Mouse (Mus musculus) heart, adult 2 months (tissue): ENCODE measurements around the gene Mc3r.

ENCODE experiments used
- CTCF ChIP-seq: fragments of 200-600 bp; IDR thresholded peaks from 2 replicates; pipeline ENCODE4 v1.8.1; 2022; ENCODE audit warnings: antibody characterized with exemption, mild to moderate bottlenecking, moderate library complexity
- EP300 ChIP-seq: fragments of 200-500 bp; IDR thresholded peaks from 2 replicates; pipeline ENCODE4 v1.6.1; 2011; ENCODE audit warnings: low read depth, low read length, control low read depth; ENCODE audit not compliant: insufficient read depth
- POLR2A ChIP-seq: fragments of 200-500 bp; IDR thresholded peaks from 2 replicates; pipeline ENCODE4 v1.6.1; 2011; ENCODE audit warnings: mild to moderate bottlenecking, low read depth, low read length, control low read depth; ENCODE audit not compliant: insufficient read depth

DNA sequence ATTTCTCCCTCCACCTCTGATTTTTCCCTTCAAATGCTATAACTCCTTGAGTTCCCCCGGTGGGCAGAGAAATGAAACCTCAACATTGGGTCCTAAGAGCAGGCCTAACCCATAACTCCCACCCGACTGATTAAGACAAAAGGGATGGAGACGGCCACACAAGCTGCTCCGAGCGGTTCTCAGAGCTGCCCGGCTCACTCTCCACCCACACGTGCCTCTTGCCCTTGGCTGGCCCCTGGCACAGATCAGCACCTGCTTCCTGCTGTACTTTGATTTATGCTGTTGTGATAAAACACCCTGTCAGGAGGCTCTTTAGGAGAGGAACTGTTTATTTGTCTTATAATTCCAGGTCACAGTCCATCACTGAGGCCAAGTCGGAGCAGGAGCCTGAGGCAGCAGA, 34.8 kb upstream of the Mc3r start:
- TF ChIP-seq CTCF (no peak), POLR2A (no peak), EP300 (no peak)
